Mouse (Mus musculus): ENCODE measurements around the gene Arpc4.

GRCm38 (mm10) chr6:113353696-113354095, 24.2 kb upstream of the Arpc4 start:
- TF ChIP-seq NRF1 (IDR thresholded peaks at IDR 0.05; ENCODE audit: low read depth, low read length) (no peak), RAD21 (IDR thresholded peaks at IDR 0.05; ENCODE audit: low read depth, low read length) (no peak), EP300 (IDR thresholded peaks at IDR 0.05; ENCODE audit: low read length) (no peak), IRF4 (IDR thresholded peaks at IDR 0.05; ENCODE audit: low read depth, low read length) (no peak), MAX (IDR thresholded peaks at IDR 0.05; ENCODE audit: low read length) (no peak), POLR2A (IDR thresholded peaks at IDR 0.05; ENCODE audit: low read depth, low read length) (no peak), ZNF384 (IDR thresholded peaks at IDR 0.05; ENCODE audit: low read depth, low read length) (no peak), E2F4 (IDR thresholded peaks at IDR 0.05; ENCODE audit: insufficient replicate concordance, low read depth, low read length) (no peak), TCF12 (IDR thresholded peaks at IDR 0.05; ENCODE audit: low read depth, low read length) (no peak), CTCF (conservative IDR thresholded peaks at IDR 0.05 in 1 of 2, IDR thresholded peaks at IDR 0.05 in 1 of 2; ENCODE audit: low read depth in 2 of 2, low read length in 2 of 2) (no peak)
